Mouse (Mus musculus) embryonic facial prominence, embryonic 14.5 days (tissue): ENCODE data around the gene Tlnrd1. TPM values are rescaled to one million over a fixed set of nuclear protein-coding genes. Genes with fewer than 3 reads are reported as not detected.

ENCODE experiments used
- ATAC-seq: fragments of 200-750 bp; cut with Nextera tagmentation; 2 replicates; pipeline ENCODE4 v1.8.0; 2017; ENCODE audit warnings: low read depth, moderate number of reproducible peaks, moderate TSS enrichment
- DNase-seq: peaks from one replicate; pipeline ENCODE4 v3.0.0-alpha.2; 2015; ENCODE audit warnings: low spot score
- H3K27ac ChIP-seq: fragments of 300-500 bp; sonication (generic); replicated peaks from 2 replicates; pipeline ENCODE4 v1.5.1; 2014; ENCODE audit warnings: low read depth, mild to moderate bottlenecking, low read length, moderate library complexity
- H3K27me3 ChIP-seq: fragments of 300-500 bp; sonication (generic); replicated peaks from 2 replicates; pipeline ENCODE4 v1.6.1; 2014; ENCODE audit warnings: low read length; ENCODE audit not compliant: control insufficient read depth, insufficient read depth
- H3K36me3 ChIP-seq: fragments of 300-500 bp; sonication (generic); 2 replicates; pipeline ENCODE4 v1.6.1; 2014; ENCODE audit warnings: low read length, mixed read lengths; ENCODE audit not compliant: control insufficient read depth, insufficient read depth
- H3K4me1 ChIP-seq: fragments of 300-500 bp; sonication (generic); 2 replicates; pipeline ENCODE4 v1.6.1; 2014; ENCODE audit warnings: antibody characterized with exemption, low read length; ENCODE audit not compliant: control insufficient read depth, insufficient read depth
- H3K4me2 ChIP-seq: fragments of 300-500 bp; sonication (generic); 2 replicates; pipeline ENCODE4 v1.6.1; 2014; ENCODE audit warnings: low read depth, mild to moderate bottlenecking, low read length, moderate library complexity, mixed read lengths
- H3K4me3 ChIP-seq: fragments of 300-500 bp; sonication (generic); 2 replicates; pipeline ENCODE4 v1.5.1; 2014; ENCODE audit warnings: low read depth, mild to moderate bottlenecking, low read length
- H3K9ac ChIP-seq: fragments of 300-500 bp; sonication (generic); 2 replicates; pipeline ENCODE4 v1.6.1; 2014; ENCODE audit warnings: low read depth, mild to moderate bottlenecking, low read length, moderate library complexity, mixed read lengths
- H3K9me3 ChIP-seq: fragments of 300-500 bp; sonication (generic); 2 replicates; pipeline ENCODE4 v1.6.1; 2016; ENCODE audit warnings: low read length; ENCODE audit not compliant: control insufficient read depth
- WGBS: fragments of 180-500 bp; shearing (Covaris S2); extraction: QIAGEN DNeasy Blood & Tissue Kit; methylation state at CpG from one replicate; pipeline ENCODE4 v1.1.7; 2014; 5-methylcytosine and 5-hydroxymethylcytosine counted together
- polyA plus RNA-seq: library from polyadenylated mRNA; unstranded; fragments of >200 nt; fragmentation: Nextera tagmentation; extraction: Ambion mirVana; gene quantifications from 2 replicates; pipeline ENCODE4 v1.2.1, GENCODE M21; 2014

Gene Tlnrd1
- polyA plus RNA-seq, 1 experiment from 2014 or later, result 14.9 TPM

DNA sequence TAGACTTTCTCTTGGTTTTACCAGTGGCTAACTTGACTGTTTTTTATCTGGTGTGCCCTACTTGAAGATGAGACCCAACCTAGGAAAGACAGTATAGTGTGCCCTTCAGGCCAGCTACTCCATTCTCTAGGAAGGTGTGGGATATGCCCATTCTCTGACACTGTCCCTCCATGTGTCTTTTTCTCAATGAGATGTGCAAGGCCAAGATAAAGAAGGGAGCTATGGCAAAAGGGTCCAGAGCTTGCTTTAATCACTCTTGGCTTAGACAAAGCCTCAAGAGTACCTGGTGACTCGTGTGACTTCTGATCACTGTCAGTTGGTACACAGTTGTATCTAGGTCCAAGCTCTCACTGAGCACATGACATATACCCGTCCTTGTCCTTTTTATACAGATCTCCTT lies 44.0 kb downstream of the Tlnrd1 start:
- Histone ChIP-seq H3K4me2 (no peak overlapping the region), H3K9me3 (no peaks in the 10 kb centered on the region), H3K36me3 (no peaks in the 10 kb centered on the region), H3K4me3 (no peak overlapping the region), H3K9ac (no peak overlapping the region), H3K4me1 (no peaks in the 10 kb centered on the region), H3K27ac (no peak overlapping the region), H3K27me3 (no peaks in the 10 kb centered on the region)
- DNase-seq, result no peak
- no peak for ATAC-seq
- 81% methylated on average over 2 of the region's 2 CpGs for WGBS

DNA sequence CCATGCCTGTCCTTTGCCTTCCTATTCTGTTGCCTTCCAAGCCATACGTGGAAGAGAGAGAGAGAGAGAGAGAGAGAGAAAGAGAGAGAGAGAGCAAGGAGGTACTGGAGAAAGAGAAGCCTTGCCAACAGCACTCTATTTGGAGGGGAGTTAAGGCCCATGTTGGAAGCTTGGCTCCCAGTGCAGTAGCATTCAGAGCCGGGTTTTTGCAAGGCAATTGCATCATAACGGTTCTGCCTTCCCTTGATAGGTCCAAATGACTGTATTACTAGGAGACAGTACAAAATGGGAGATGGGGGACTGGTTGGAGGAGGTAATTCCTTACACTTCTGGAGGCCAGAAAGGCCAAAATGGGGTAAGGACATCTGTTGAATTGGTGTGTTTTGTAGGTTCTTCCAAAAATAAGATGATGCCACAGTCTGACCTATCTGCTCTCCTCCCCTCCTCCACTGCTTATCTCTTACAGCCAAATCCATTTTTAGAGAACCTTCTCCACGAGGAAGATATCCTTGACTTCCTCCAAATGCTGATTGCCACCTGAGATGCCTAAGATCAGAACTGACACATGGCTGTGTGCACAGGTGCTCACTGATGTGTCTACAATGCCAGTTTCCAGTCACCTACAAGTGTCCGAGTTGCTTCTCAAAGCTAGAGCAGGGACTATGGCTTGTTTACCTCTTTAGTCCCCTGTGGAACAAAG lies 45.4 kb downstream of the Tlnrd1 start:
- Histone ChIP-seq H3K4me1 (no peaks in the 10 kb centered on the region), H3K27ac (no peak overlapping the region), H3K27me3 (no peaks in the 10 kb centered on the region), H3K9ac (no peak overlapping the region), H3K36me3 (no peaks in the 10 kb centered on the region), H3K4me2 (no peak overlapping the region), H3K9me3 (no peaks in the 10 kb centered on the region), H3K4me3 (no peak overlapping the region)
- no peak for ATAC-seq
- WGBS, result 85% methylated on average over 5 of the region's 5 CpGs
- no peak for DNase-seq

Other genes with a start within 250 kb of the Tlnrd1 start
- 6.0 and 7.2 TPM in 2 replicates for gene Il16, start 138.6 kb downstream of the Tlnrd1 start, polyA plus RNA-seq
- 2.0 and 4.3 TPM in 2 replicates for gene Cfap161, start 89.4 kb downstream of the Tlnrd1 start, polyA plus RNA-seq
- 84.2 and 89.3 TPM in 2 replicates for gene Mesd, start 161 bp upstream of the Tlnrd1 start, polyA plus RNA-seq
- gene Cemip, start 202.2 kb upstream of the Tlnrd1 start, polyA plus RNA-seq, result 1.1 TPM in 2 replicates